Mouse (Mus musculus) testis, adult 2 months (tissue): ENCODE measurements around the gene Slc10a7.

Experiments
- CTCF ChIP-seq: fragments of 200-500 bp; IDR thresholded peaks from 2 replicates; pipeline ENCODE4 v1.5.1; 2012; ENCODE audit warnings: low read depth, mild to moderate bottlenecking, inconsistent platforms, low read length, moderate library complexity; ENCODE audit not compliant: control insufficient read depth, insufficient read depth, insufficient replicate concordance
- POLR2A ChIP-seq: fragments of 200-500 bp; IDR thresholded peaks from 2 replicates; pipeline ENCODE4 v1.6.1; 2012; ENCODE audit warnings: low read depth, mild to moderate bottlenecking, inconsistent platforms, low read length, moderate library complexity; ENCODE audit not compliant: control insufficient read depth

GRCm38 (mm10) chr8:78467889-78468288 is 41.3 kb upstream of the Slc10a7 start:
- TF ChIP-seq CTCF (no peak), POLR2A (no peak)
